Mouse (Mus musculus) lung, adult 18-20 months (tissue): ENCODE measurements around the gene Fbln2.

Experiments
- DNase-seq, 2 experiments: peaks; one replicate each; pipeline ENCODE4 v3.0.0; 2022; ENCODE audit warnings: mixed read lengths in 2 of 2

The Fbln2 gene

DNA sequence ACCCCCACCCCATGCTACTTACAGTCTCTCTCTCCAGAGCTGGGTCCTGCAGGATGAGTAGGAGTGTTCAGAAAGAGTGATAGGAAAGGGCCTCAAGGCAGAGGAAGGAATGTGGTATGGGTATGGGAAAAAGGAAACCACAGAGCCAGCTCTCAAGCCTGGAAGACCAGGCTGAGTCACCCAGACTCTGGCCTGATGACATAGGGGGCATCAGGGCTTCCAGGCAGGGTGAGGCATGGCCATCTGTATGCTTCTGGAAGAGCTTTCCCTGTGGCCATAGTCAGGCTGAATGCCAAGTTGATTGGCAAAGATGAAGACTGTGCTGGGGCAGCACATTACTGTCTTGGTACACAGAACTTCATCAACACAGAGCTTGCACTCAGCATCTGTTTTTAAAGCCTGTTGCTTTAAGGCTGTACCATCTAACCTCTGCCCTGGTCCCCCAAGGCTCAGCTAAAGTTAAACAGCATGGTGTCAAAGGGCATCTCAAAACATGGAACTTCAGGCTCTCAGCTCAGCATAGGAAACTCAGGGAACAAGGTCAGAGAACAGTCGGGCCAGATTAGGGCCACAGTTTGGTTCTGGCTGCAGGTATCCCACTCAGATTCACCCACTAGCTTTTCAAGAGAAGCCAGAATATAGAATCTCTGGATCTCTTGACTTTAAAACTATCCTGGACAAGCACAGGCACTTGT, 19.3 kb upstream of the Fbln2 start:
- DNase-seq: no peak

DNA sequence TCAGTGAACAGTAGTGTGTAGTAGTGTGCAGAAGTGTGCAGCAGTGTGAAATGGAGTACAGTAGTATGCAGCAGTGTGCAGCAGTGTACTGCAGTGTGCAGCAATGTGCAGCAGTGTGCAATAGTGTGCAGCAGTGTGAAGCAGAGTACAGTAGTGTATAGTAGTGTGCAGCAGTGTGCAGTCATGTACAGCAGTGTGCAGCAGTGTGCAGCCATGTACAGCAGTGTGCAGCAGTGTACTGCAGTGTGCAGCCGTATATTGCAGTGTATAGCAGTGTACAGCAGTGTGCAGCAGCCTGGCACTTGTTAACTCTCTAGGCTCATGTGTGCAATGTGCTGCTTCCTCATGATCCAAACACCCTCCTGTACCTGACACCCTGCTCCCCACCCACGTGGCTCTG, 13.8 kb upstream of the Fbln2 start:
- no peak for DNase-seq

GRCm38 (mm10) chr6:91200429-91201188, 11.6 kb upstream of the Fbln2 start:
- no peak for DNase-seq

DNA sequence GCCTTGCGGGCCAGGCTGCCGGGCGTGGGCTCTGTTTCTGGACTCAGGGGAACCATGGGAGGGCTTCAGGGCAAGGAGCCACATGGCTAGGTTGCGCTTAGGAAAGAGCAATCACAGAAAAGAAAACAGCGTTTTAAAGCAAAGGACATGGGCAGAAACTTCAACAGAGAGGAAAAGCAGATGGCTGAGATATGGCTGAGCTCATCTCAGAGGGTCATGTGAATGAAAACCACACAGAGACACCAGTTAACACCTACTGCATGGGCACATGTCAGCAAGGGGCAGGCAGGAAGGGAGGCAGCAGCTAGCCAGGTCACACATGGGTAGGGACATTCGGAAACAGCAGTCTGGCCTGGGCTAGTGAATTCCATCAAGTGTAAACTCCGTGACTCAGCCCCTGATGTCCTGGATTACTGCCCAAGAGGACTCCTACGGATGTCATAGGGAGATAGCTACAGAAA, 10.3 kb upstream of the Fbln2 start:
- peak in 1 of 2 experiments; percentile 33 for DNase-seq

- no peak for DNase-seq
These were observed 9.7 kb upstream of the Fbln2 start for GRCm38 (mm10) chr6:91202571-91202970.

DNA sequence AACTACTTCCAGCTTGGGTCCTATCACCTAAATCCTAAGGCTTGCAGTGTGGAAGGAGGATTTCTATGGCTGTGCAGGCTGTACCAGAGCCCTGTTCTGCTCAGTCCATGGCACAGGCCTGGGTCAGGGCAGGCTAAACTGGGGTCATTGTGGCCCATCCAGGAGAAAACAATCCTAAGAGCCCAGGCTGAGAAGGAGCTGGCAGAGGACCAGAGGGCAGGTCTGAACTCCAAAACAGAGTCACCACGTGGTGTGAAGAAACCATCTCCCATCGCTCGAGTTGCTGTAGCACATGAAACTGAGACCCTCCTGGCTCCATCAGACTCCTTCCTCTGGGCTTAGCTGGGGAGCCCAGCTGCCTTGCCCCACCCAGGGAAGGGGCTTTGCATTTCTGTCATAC, 6.9 kb upstream of the Fbln2 start:
- DNase-seq: no peak

- no peak for DNase-seq
These were observed 6.5 kb upstream of the Fbln2 start for GRCm38 (mm10) chr6:91205791-91206190.

DNA sequence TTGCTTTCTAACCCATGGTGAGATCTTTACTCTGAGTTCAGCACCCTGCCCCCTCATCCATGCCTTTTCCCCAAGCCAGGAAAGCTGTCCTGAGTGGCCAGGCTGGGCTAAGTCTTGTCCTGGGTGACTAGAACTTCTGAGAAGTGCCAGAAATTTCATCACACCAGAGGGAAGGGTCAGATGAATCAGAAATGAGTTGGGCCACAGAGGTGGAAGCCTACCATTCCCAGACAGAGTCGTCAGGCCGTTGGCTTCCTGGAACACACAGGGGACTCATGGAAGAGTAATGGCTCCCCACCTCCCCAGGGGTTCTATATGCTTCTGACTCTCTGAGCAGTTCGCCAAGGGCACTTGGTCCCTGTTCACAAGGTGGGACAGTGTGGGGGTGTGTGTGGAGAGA, 4.8 kb upstream of the Fbln2 start:
- DNase-seq: no peak

DNA sequence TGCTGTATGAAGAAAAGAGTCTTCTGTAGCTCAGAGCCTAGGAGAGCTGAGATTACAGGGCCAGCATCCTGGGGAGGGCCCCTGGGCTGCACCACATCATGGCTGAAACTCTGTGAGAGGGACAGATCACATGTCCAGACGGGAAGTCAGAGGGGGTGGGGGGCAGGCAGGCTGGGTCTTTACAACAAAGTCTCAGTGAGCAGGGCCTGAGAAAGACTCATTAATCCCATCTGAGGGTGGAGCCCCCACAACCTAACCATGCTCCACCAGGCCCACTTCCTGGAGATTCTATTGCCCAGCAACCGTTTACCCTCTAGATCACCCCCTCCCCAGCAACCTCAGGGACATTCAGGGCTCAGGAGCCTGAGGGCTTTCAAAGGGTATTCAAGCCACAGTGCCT, 2.5 kb upstream of the Fbln2 start:
- no peak for DNase-seq

- no peak for DNase-seq
These were observed 1.4 kb upstream of the Fbln2 start for GRCm38 (mm10) chr6:91210852-91211251.

- DNase-seq: peak; percentile 53 to 58
These were observed 316 bp downstream of the Fbln2 start for GRCm38 (mm10) chr6:91212571-91212970.

GRCm38 (mm10) chr6:91213287-91214218, 1.3 kb downstream of the Fbln2 start:
- no peak for DNase-seq

DNA sequence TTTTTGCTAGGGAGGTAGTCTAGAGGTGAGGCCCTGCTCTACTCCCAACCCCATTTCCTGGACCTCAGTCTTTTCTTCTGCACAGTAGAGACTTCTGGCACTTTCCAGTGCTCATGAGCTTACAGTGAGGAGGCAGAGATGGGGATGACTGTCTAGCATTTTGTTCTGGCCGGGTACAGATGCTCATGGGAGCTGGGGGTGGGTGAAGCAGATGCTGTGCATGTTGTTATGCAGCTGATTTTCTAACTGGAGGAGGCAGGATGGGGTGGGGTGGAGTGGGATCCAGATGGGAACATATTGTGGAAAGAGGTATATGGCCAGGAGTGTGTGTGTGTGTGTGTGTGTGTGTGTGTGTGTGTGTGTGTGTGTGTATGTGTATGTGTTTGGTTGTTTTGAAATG, 3.2 kb downstream of the Fbln2 start:
- DNase-seq: no peak

- DNase-seq: no peak
These were observed 6.2 kb downstream of the Fbln2 start for GRCm38 (mm10) chr6:91218445-91218844.

- no peak for DNase-seq
These were observed 6.6 kb downstream of the Fbln2 start for GRCm38 (mm10) chr6:91218871-91219270.

DNA sequence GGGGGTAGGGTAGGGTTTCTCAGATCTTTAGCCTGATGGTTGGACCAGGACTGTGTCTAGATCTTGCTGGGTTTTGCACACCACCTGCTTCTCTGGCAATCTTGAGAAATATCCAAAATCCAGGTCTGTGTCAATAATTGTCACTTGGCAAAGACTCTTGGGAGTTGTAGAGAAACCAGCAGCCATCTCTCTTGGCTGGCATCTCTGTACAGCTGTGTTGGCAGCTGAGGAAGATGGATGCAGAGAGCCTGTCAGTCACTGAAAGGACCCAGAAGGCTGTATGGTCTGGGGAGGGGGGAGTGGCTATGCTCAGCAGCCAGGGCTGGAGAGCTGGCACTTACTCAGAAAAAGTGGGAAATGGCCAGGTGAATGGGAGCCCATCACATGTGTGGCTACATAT, 7.8 kb downstream of the Fbln2 start:
- DNase-seq: no peak

DNA sequence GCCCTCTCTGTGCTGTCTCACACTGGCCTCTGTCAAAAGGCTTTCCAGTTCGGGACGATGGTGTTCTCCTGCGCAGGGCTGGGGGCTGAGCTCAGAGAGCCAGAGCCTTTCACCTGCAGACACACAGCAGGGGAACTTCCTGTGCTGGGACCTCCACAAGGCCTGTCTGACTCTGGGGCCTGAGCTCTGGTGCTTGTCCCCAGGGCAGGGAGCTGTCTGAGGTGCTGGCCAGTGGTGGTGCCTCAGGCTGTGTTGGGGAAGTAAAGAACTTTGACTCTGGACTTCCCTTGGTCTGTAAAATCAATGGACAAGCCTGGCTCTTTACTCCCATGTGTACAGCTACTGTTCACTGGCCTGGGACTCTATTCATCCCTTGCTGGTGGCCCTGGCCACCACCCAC, 8.8 kb downstream of the Fbln2 start:
- DNase-seq: no peak

DNA sequence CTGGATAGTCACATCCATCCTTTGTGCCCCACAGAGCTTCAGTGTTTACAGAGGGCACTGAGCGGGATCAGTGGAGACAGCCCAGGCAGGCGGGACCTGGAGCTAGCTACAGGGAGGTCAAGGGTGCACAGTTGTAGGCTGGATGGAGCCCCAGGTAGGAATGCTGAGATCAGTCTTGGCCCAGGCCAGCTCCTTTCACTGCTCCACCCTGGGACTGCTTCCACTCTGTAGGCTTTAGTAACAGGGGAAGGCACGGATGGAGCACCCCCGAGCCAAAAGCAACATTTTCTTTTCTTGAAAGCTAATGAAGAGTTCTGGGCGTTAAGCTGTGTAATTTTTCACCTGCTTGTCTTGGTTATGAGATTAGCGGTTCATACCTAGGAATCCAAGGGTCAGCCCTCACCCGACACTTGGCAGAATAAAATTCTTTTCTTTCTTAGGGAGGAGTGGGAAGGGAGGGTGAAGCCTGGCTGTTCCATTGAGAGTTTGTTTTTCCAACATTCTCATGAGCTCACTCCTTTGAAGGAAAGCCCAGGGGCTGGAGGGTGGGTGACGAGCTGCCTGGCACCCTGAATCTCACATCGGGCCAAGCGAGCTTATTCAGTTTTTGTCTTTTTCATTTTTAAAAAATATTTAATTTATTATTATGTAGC, 10.6 kb downstream of the Fbln2 start:
- peak; percentile 27 to 35 for DNase-seq

DNA sequence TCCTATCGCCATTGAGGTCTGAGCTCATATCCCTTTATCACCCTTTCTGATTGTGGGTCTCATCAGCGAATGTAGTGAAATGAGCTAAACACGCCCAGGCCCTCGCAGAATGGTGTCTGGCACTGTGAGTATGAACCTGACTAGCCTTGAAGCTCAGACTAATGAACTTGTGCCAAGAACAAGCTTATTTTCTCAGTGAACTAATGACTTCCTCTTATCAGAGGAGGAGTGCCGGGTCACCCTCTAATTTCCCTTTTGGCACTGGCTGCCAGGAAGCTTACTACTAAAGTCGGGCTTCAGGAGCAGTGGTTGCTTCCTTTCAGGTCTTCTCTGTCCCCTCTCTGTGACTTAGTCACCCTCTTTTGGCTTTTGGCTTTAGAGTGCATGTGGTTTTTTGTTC, 12.7 kb downstream of the Fbln2 start:
- DNase-seq: peak; percentile 19 to 29

DNA sequence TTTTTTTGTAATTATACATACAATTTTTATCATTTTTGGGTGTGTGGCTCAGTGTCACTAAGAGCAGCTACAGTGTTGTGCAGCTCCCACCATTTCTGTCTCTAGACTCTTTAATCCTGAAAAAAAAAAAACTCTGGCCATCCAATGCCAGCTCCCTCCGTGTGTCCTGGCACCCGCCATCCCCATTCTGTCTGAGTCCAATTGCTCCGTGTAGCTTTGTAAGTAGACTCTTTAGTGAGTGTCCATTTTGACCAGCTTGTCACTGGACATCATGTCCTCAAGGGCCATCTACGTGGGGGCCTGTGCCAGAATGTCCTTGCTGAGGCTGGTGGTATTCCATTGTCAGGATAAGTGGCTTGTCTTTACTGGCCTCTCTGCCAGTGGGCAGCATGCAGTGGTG, 13.1 kb downstream of the Fbln2 start:
- DNase-seq: no peak

GRCm38 (mm10) chr6:91226058-91226457, 13.8 kb downstream of the Fbln2 start:
- no peak for DNase-seq

DNA sequence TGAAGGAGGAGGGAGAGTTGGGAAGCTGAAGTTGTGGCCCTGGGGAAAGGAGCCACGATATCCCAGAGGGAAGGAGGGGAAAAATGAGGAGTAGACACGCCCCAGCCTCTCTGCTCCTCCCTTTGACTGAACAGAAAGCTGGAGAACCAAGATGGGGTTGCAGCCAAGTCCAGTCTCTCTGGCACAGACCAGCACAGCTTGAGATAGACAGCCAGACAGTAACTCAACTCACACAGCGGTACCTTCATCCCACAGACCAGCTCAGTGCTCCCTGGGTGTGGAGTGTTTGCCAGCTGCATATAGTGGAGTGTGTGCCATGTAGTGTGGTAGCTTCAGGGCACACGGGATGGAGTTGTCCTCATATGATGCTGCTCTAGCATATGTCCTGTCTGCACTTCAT, 16.7 kb downstream of the Fbln2 start:
- DNase-seq: no peak

GRCm38 (mm10) chr6:91231000-91231399, 18.7 kb downstream of the Fbln2 start:
- DNase-seq: no peak
